Mouse (Mus musculus) forebrain, embryonic 14.5 days (tissue): ENCODE measurements at regions not wholly inside any gene's neighbourhood (a gene's known extent, or its start where the extent isn't known, plus 50 kb on each side); places are given as distances from the start of the nearest gene placed in this dataset.

Experiments used
- ATAC-seq: fragments of 200-750 bp; cut with Nextera tagmentation; 2 replicates; pipeline ENCODE4 v1.8.0; 2017; ENCODE audit warnings: mild to moderate bottlenecking, moderate library complexity
- DNase-seq: peaks from one replicate; pipeline ENCODE4 v3.0.0-alpha.2; 2015; ENCODE audit warnings: low spot score
- H3K27ac ChIP-seq: fragments of 300-500 bp; sonication (generic); 2 replicates; pipeline ENCODE4 v1.5.1; 2014; ENCODE audit warnings: low read depth, mild to moderate bottlenecking, control low read depth, low read length, moderate library complexity
- H3K27me3 ChIP-seq: fragments of 300-500 bp; sonication (generic); replicated peaks from 2 replicates; pipeline ENCODE4 v1.6.1; 2014; ENCODE audit warnings: low read length, control low read depth, mixed read lengths; ENCODE audit not compliant: control insufficient read depth, insufficient read depth
- H3K36me3 ChIP-seq: fragments of 300-500 bp; sonication (generic); 2 replicates; pipeline ENCODE4 v1.6.1; 2014; ENCODE audit warnings: low read length, control low read depth; ENCODE audit not compliant: control insufficient read depth, insufficient read depth
- H3K4me1 ChIP-seq: fragments of 300-500 bp; sonication (generic); 2 replicates; pipeline ENCODE4 v1.6.1; 2014; ENCODE audit warnings: antibody characterized with exemption, low read length, control low read depth; ENCODE audit not compliant: control insufficient read depth, insufficient read depth
- H3K4me2 ChIP-seq: fragments of 300-500 bp; sonication (generic); 2 replicates; pipeline ENCODE4 v1.6.1; 2014; ENCODE audit warnings: mild to moderate bottlenecking, control low read depth, low read length
- H3K4me3 ChIP-seq: fragments of 300-500 bp; sonication (generic); 2 replicates; pipeline ENCODE4 v1.5.1; 2014; ENCODE audit warnings: low read depth, low read length, control low read depth
- H3K9ac ChIP-seq: fragments of 300-500 bp; sonication (generic); 2 replicates; pipeline ENCODE4 v1.6.1; 2014; ENCODE audit warnings: mild to moderate bottlenecking, low read length, control low read depth, moderate library complexity
- H3K9me3 ChIP-seq: fragments of 300-500 bp; sonication (generic); replicated peaks from 2 replicates; pipeline ENCODE4 v1.6.1; 2016; ENCODE audit warnings: low read length, control low read depth, mixed read lengths; ENCODE audit not compliant: control insufficient read depth
- WGBS: fragments of 180-500 bp; shearing (Covaris S2); extraction: QIAGEN DNeasy Blood & Tissue Kit; methylation state at CpG from one replicate; pipeline ENCODE4 v1.1.7; 2014; 5-methylcytosine and 5-hydroxymethylcytosine counted together

DNA sequence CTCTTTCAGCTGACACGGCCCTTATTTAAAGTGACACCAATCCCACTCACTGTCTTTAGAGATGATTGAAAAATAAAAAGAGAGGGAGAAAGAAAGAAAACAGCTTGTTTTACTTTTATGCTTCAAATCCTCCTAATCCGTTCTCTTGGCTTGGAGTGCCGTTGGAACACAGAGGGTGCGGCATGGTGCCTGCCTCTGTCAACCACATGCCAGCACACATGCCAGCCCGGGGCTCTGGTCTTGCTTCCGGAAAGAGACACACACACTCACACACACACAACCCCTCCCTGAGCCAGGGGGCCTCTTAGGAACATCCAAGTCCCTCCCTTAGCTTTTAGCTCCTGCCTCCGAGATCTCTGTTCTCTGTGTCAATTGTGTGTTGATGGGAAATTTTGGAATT is 116.2 kb upstream of the 3110018I06Rik start:
- H3K27ac ChIP-seq: no peak overlapping the region
- no peaks in the 10 kb centered on the region for H3K4me1 ChIP-seq
- no peak overlapping the region for H3K4me3 ChIP-seq
- 50% methylated on average over 7 of the region's 7 CpGs for WGBS
- DNase-seq (peak; percentile 55), ATAC-seq (no peak)
- H3K9me3 ChIP-seq: no peaks in the 10 kb centered on the region; the same call in 1 of the 2 replicates
- no peak overlapping the region for H3K4me2 ChIP-seq
- H3K9ac ChIP-seq: no peak overlapping the region
- H3K36me3 ChIP-seq: no peaks in the 10 kb centered on the region
- H3K27me3 ChIP-seq: no peaks in the 10 kb centered on the region

- WGBS: 77% methylated on average over 14 of the region's 14 CpGs
- peak; percentile 46 for DNase-seq
- H3K4me2 ChIP-seq: no peak overlapping the region
- ATAC-seq: no peak
- no peaks in the 10 kb centered on the region for H3K9me3 ChIP-seq
- no peak overlapping the region for H3K4me3 ChIP-seq
- H3K27me3 ChIP-seq: no peaks in the 10 kb centered on the region
- no peaks in the 10 kb centered on the region for H3K36me3 ChIP-seq
- no peaks in the 10 kb centered on the region for H3K4me1 ChIP-seq
- H3K9ac ChIP-seq: no peak overlapping the region
- H3K27ac ChIP-seq: no peak overlapping the region
Observed at GRCm38 (mm10) chr12:107392050-107392795, 96.2 kb upstream of the 3110018I06Rik start.

GRCm38 (mm10) chr12:107394467-107394866 is 94.0 kb upstream of the 3110018I06Rik start:
- no peak overlapping the region for H3K4me3 ChIP-seq
- H3K4me2 ChIP-seq: no peak overlapping the region
- ATAC-seq (no peak), DNase-seq (no peak)
- H3K27me3 ChIP-seq: no peaks in the 10 kb centered on the region
- H3K9ac ChIP-seq: no peak overlapping the region
- WGBS: 91% methylated on average over 1 of the region's 1 CpGs
- no peaks in the 10 kb centered on the region for H3K36me3 ChIP-seq
- H3K4me1 ChIP-seq: no peaks in the 10 kb centered on the region
- H3K9me3 ChIP-seq: no peaks in the 10 kb centered on the region
- no peak overlapping the region for H3K27ac ChIP-seq

DNA sequence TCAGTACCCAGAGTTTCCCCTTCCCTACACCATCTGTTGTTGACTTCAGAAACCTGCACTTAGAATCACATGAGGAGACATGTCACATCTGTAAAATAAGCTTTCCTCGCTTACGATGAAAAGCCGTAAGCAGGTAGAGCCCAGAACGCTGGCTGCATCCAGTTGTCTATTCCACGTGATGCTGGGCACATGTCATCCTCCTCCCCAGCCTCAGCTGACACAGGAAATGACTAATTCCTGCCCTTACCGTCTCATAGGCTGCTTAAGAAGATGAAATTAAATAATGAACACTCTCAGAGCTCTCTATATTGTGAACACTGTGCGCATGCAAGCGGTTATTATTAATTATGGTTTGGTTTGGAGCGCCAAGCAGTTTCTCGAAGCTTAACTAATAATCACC is 83.6 kb upstream of the 3110018I06Rik start:
- Histone ChIP-seq H3K27ac (no peak overlapping the region), H3K4me2 (no peak overlapping the region), H3K9me3 (no peaks in the 10 kb centered on the region), H3K4me3 (no peak overlapping the region), H3K9ac (no peak overlapping the region), H3K36me3 (no peaks in the 10 kb centered on the region), H3K27me3 (no peaks in the 10 kb centered on the region), H3K4me1 (no peaks in the 10 kb centered on the region)
- WGBS: 90% methylated on average over 10 of the region's 10 CpGs
- DNase-seq: no peak
- no peak for ATAC-seq

DNA sequence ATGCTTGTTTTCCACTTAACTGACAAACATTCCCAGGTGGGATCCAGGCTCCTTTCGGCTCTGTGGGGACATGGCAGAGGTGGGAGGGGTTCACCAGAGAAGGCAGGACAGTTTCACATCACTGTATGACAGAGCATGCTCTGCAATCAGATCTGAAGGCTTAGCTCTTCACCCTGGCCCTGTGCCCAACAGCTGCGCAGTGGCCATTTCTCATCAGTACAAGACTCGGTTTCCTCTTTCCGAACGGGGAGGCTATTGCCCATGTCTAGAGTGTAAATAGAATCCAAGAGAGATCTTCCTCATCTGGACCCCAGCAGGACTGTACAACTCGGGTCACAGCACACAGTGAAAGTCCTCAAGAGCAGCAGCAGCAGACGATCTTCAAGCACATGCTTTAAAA is 64.5 kb upstream of the 3110018I06Rik start:
- 82% methylated on average over 7 of the region's 7 CpGs for WGBS
- no peak overlapping the region for H3K9ac ChIP-seq
- no peak for DNase-seq

GRCm38 (mm10) chr12:107438506-107438905 is 49.9 kb upstream of the 3110018I06Rik start:
- Histone ChIP-seq H3K27ac (no peak overlapping the region), H3K4me3 (no peak overlapping the region), H3K4me1 (no peaks in the 10 kb centered on the region), H3K4me2 (no peak overlapping the region), H3K9ac (no peak overlapping the region), H3K9me3 (no peaks in the 10 kb centered on the region), H3K27me3 (no peaks in the 10 kb centered on the region), H3K36me3 (no peaks in the 10 kb centered on the region)
- ATAC-seq: no peak
- 50% methylated on average over 4 of the region's 4 CpGs for WGBS
- DNase-seq: peak; percentile 28

More for the DNA sequence above, 64.5 kb upstream of the 3110018I06Rik start:
- Histone ChIP-seq H3K4me3 (no peak overlapping the region), H3K27me3 (no peaks in the 10 kb centered on the region), H3K4me2 (no peak overlapping the region), H3K27ac (no peak overlapping the region), H3K9me3 (no peaks in the 10 kb centered on the region), H3K36me3 (no peaks in the 10 kb centered on the region), H3K4me1 (no peaks in the 10 kb centered on the region)
- ATAC-seq: no peak
